Mouse (Mus musculus) embryo, embryonic 10 days (tissue): Measurements from ENCODE around the gene Cplx3.

Experiments
- DNase-seq: peaks from one replicate; pipeline ENCODE4 v3.0.0-alpha.2; 2015; ENCODE audit warnings: low spot score

The Cplx3 gene

GRCm38 (mm10) chr9:57600620-57601352, 5.3 kb downstream of the Cplx3 start:
- DNase-seq: peak; percentile 62

- peak; percentile 53 for DNase-seq
Observed at GRCm38 (mm10) chr9:57598851-57599563, 7.1 kb downstream of the Cplx3 start.

GRCm38 (mm10) chr9:57597929-57598382, 8.1 kb downstream of the Cplx3 start:
- DNase-seq: peak; percentile 38

GRCm38 (mm10) chr9:57597265-57597664, 8.8 kb downstream of the Cplx3 start:
- no peak for DNase-seq

GRCm38 (mm10) chr9:57594174-57594509, 11.9 kb downstream of the Cplx3 start:
- no peak for DNase-seq

GRCm38 (mm10) chr9:57593454-57594173, 12.5 kb downstream of the Cplx3 start:
- peak; percentile 69 for DNase-seq

GRCm38 (mm10) chr9:57590726-57591125, 15.4 kb downstream of the Cplx3 start:
- DNase-seq: peak; percentile 32

GRCm38 (mm10) chr9:57589224-57590126, 16.6 kb downstream of the Cplx3 start, which contains the start of gene Ulk3:
TSS of gene Ulk3 (plus strand) at chr9:57589452.
- peak; percentile 82 for DNase-seq

- no peak for DNase-seq
Observed at GRCm38 (mm10) chr9:57584991-57585390, 21.1 kb downstream of the Cplx3 start.

GRCm38 (mm10) chr9:57577144-57577849, 28.8 kb downstream of the Cplx3 start:
- no peak for DNase-seq

GRCm38 (mm10) chr9:57575577-57575976, 30.5 kb downstream of the Cplx3 start:
- DNase-seq: no peak

- DNase-seq: no peak
Observed at GRCm38 (mm10) chr9:57574397-57574796, 31.7 kb downstream of the Cplx3 start.

- no peak for DNase-seq
Observed at GRCm38 (mm10) chr9:57568500-57568899, 37.6 kb downstream of the Cplx3 start.

- DNase-seq: no peak
Observed at GRCm38 (mm10) chr9:57566846-57567245, 39.2 kb downstream of the Cplx3 start.

- no peak for DNase-seq
Observed at GRCm38 (mm10) chr9:57565741-57566221, 40.3 kb downstream of the Cplx3 start.

- DNase-seq: no peak
Observed at GRCm38 (mm10) chr9:57564609-57565008, 41.5 kb downstream of the Cplx3 start.

- no peak for DNase-seq
Observed at GRCm38 (mm10) chr9:57562896-57563372, 43.1 kb downstream of the Cplx3 start.

- DNase-seq: no peak
Observed at GRCm38 (mm10) chr9:57561711-57562099, 44.4 kb downstream of the Cplx3 start.

- DNase-seq: peak; percentile 97
Observed at GRCm38 (mm10) chr9:57560861-57561710, 45.0 kb downstream of the Cplx3 start, which contains the start of gene Scamp2. TSS of gene Scamp2 (plus strand) at chr9:57560943.

- DNase-seq: no peak
Observed at GRCm38 (mm10) chr9:57560263-57560662, 45.8 kb downstream of the Cplx3 start.
